Mouse (Mus musculus) bone marrow macrophage, adult 2 months (primary cell): ENCODE measurements around the gene Ell.

Experiments
- CTCF ChIP-seq: IDR thresholded peaks from 2 replicates; pipeline ENCODE4 v1.5.1; 2012; ENCODE audit warnings: low read depth, mild to moderate bottlenecking, low read length, moderate library complexity
- POLR2A ChIP-seq: IDR thresholded peaks from 2 replicates; pipeline ENCODE4 v1.6.1; 2012; ENCODE audit warnings: mild to moderate bottlenecking, low read depth, low read length, borderline replicate concordance

DNA sequence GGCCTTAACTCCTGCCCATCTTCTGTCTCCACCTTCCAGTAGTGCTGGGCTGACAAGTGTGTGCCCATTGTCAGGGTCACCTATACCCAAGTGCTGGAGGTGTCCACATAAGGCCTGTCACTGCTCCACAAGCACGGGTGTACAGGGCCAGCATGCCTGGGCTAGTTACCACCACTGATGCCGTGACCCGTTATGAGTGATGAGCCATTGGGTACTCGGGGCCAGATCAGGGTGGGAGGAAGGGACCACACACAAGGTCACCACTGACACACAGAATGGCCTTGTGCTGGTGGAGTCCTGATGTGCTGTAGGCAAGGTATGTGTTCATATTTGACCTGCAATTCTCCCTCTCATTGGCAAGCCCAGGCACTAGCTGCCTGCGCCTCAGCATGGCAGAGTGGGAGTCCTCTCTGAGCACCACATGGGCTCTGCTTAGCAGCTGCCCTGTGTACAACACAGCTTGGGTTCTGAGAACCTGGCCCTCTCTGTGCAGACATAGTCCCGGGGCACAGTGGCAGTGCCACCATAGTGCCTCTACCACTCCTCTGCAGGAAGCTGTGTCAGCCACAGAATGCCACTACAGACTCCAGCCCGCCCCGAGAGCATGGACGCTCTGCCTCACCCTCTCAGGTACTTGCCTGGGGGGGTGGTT lies 45.5 kb downstream of the Ell start:
- TF ChIP-seq CTCF = no peak
- no peak for TF ChIP-seq POLR2A
